Mouse (Mus musculus) gastrocnemius, postnatal 10 days (tissue): ENCODE results near the gene Zkscan7. TPM values are rescaled to one million over a fixed set of nuclear protein-coding genes. Genes with fewer than 3 reads are reported as not detected.

Source experiments
- DNase-seq: peaks from one replicate; pipeline ENCODE4 v3.0.0; 2021; ENCODE audit warnings: mixed read lengths
- total RNA-seq, 2 experiments: library from RNA; stranded (reverse); gene quantifications; 2 replicates each; pipeline ENCODE4 v1.2.3; 2021

The Zkscan7 gene
- total RNA-seq, 2 experiments from 2014 or later, result 4.9 to 6.1 TPM

GRCm38 (mm10) chr9:122902717-122903535, 17.4 kb downstream of the Zkscan7 start:
- DNase-seq, result peak; percentile 59

DNA sequence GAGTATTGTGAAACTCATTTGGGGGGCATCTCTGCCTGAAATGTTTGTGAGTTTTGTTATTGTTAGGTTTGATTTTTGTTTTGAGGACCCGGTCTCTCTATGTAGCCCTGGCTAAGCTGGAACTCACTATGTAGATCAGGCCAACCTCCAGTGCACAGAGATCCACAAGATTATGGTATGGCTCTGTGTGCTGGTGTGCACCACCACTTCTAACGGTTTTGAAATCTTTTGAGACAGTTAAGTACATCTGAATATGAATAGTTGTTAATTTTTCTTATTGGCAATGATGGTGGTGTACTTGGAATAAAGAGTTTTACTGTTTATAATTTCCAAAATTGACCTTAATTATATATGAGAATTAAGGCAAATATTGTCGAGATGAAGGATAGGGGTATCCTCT, 37.0 kb downstream of the Zkscan7 start:
- no peak for DNase-seq

DNA sequence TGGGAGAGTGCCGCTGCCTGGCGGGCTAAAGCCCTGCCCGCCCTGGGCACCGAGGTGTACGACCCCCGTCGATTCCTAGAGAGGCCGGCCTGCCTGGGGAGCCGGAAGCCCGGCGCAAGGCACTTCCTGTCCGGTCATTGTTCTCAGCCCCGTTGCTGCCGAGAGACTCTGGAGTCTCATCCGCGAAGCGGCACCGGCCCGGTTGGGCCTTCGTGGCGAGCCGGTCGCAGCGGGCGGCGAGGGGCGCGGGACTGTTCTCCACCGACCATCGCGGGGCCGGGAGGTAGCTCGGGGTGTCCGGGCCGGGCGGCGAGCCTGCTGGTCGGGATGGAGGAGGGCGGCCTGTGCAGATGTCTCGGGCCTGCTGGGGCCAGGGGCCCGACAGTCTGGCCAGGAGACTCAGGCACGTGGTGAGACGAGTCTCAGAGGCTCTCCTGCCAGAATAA, 37.5 kb downstream of the Zkscan7 start, which contains the start of gene Zfp105:
TSS of gene Zfp105 (plus strand) at position 137 of the 446 bp plus-strand sequence.
- DNase-seq, result peak; percentile 54

DNA sequence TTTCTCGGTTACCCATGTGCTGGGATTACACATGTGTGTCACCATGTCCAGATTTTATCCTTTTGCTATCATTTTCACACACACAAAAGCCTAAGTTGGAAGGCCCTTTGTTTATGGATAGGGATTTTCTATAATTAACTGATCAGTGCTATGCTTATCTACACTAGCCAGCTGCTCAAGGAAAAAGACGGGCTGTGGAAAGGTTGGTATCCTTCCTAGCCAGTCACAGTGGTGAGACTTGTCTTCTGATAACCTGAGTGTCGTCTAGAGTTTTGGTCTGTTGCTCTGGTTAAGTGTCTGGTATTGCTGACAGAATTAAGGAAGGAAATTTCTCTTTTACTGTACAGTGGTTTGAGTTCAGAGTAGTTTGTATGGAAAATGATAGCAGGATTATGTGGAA, 43.4 kb downstream of the Zkscan7 start:
- no peak for DNase-seq

Other genes with a start within 250 kb of the Zkscan7 start
- gene Topaz1, start 138.3 kb upstream of the Zkscan7 start, total RNA-seq, result not detected
- 10 to 100 TPM; 21.9 to 25.0 TPM for gene Tcaim, start 80.1 kb upstream of the Zkscan7 start, total RNA-seq
- not detected for gene Gm35549, start 41.6 kb upstream of the Zkscan7 start, total RNA-seq
- gene Zfp445, start 19.7 kb upstream of the Zkscan7 start, total RNA-seq, result 10 to 100 TPM; 46.6 to 60.7 TPM
- 1 to 10 TPM; 4.6 to 6.3 TPM for gene Zfp105, start 37.4 kb downstream of the Zkscan7 start, total RNA-seq
- gene 1110059G10Rik, start 65.3 kb downstream of the Zkscan7 start, total RNA-seq, result 10 to 100 TPM; 14.6 to 15.6 TPM
- 1 to 10 TPM; 7.9 to 8.1 TPM for gene Kif15, start 65.4 kb downstream of the Zkscan7 start, total RNA-seq
- gene Tmem42, start 135.6 kb downstream of the Zkscan7 start, total RNA-seq, result 10 to 100 TPM; 12.8 to 12.9 TPM
- gene Tgm4, start 149.0 kb downstream of the Zkscan7 start, total RNA-seq, result under 1 TPM; 0.38 to 0.49 TPM
- gene Zdhhc3, start 227.5 kb downstream of the Zkscan7 start, total RNA-seq, result 10 to 100 TPM; 43.3 to 46.9 TPM
- gene Exosc7, start 227.5 kb downstream of the Zkscan7 start, total RNA-seq, result 10 to 100 TPM; 18.7 to 24.0 TPM